Mouse (Mus musculus): ENCODE results near the gene Plekhh1. TPM values are rescaled to one million over a fixed set of nuclear protein-coding genes. Genes with fewer than 3 reads are reported as not detected.

The Plekhh1 gene
- 5.5 and 5.9 TPM in 2 replicates for total RNA-seq (2014; rRNA removed)
- polyA plus RNA-seq (2015; fragmentation: Nextera tagmentation; extraction: Ambion mirVana) = 1.2 and 1.4 TPM in 2 replicates

- Histone ChIP-seq H3K27ac (peak within 1 kb of the TSS; percentile 65), H3K36me3 (ENCODE audit: insufficient read depth, low read length) (no peaks in the 10 kb centered on the region), H3K4me2 (ENCODE audit: low read depth, low read length) (peak within 1 kb of the TSS; percentile 98), H3K9me3 (ENCODE audit: low read length) (no peaks in the 10 kb centered on the region), H3K27me3 (ENCODE audit: insufficient read depth, low read length) (no peaks in the 10 kb centered on the region), H3K9ac (replicated peaks; ENCODE audit: low read length) (peak within 1 kb of the TSS; percentile 79), H3K4me3 (ENCODE audit: low read length) (peak within 1 kb of the TSS; percentile 86), H3K4me1 (ENCODE audit: insufficient read depth, low read length) (no peaks in the 10 kb centered on the region)
- TF ChIP-seq CTCF (IDR thresholded peaks at IDR 0.05; ENCODE audit: low read depth) = no peak
- DNase-seq (ENCODE audit: low spot score) (peak; percentile 70), ATAC-seq (peak; percentile 88)
- WGBS = under 1% methylated on average over 79 of the region's 80 CpGs
These were observed at the start of gene Plekhh1 for GRCm38 (mm10) chr12:79028911-79029861. TSS of gene Plekhh1 (plus strand) at chr12:79029163.

DNA sequence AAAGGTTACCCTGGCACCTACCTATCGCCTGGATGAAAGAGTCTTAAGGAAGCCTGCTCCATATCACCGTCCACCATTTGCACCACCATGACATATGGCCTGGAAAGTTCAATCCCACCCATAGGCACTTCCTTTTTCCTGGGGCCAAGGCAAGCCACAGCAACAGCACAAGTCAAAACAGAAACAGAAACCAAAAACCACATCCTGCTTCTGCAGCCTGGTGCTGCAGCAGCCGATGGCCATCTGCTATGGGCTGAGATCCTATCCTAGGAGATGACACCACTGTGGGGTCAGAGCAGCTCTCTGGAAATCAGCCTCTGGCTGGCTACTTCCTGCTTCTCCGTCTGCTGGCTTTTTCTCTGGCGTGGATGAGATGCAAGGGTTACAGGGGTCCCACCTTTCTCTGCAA, 48.3 kb upstream of the Plekhh1 start:
- peaks cover 12% of the 10 kb centered on the region; the same call in 1 of the 2 replicates for H3K4me1 ChIP-seq (ENCODE audit: insufficient read depth, low read length)
- 84% methylated on average over 5 of the region's 5 CpGs for WGBS
- no peaks in the 10 kb centered on the region for H3K36me3 ChIP-seq (ENCODE audit: insufficient read depth, low read length)
- ATAC-seq = no peak
- H3K27ac ChIP-seq = no peak overlapping the region
- H3K9ac ChIP-seq (replicated peaks; ENCODE audit: low read length) = no peak overlapping the region
- no peak overlapping the region for H3K4me3 ChIP-seq (ENCODE audit: low read length)
- no peak overlapping the region for H3K4me2 ChIP-seq (ENCODE audit: low read depth, low read length)
- no peak for TF ChIP-seq CTCF (IDR thresholded peaks at IDR 0.05; ENCODE audit: low read depth)
- H3K9me3 ChIP-seq (ENCODE audit: low read length) = no peaks in the 10 kb centered on the region
- no peaks in the 10 kb centered on the region for H3K27me3 ChIP-seq (ENCODE audit: insufficient read depth, low read length)
- peak; percentile 7 for DNase-seq (ENCODE audit: low spot score)

- Histone ChIP-seq H3K4me2 (ENCODE audit: low read depth, low read length) (no peak overlapping the region), H3K27me3 (ENCODE audit: insufficient read depth, low read length) (no peaks in the 10 kb centered on the region), H3K9ac (replicated peaks; ENCODE audit: low read length) (no peak overlapping the region), H3K27ac (no peak overlapping the region), H3K9me3 (ENCODE audit: low read length) (no peaks in the 10 kb centered on the region), H3K4me3 (ENCODE audit: low read length) (no peak overlapping the region), H3K36me3 (ENCODE audit: insufficient read depth, low read length) (no peaks in the 10 kb centered on the region), H3K4me1 (ENCODE audit: insufficient read depth, low read length) (peaks cover 12% of the 10 kb centered on the region; the same call in 1 of the 2 replicates)
- no peak for TF ChIP-seq CTCF (IDR thresholded peaks at IDR 0.05; ENCODE audit: low read depth)
- ATAC-seq = no peak
- no peak for DNase-seq (ENCODE audit: low spot score)
- WGBS = 76% methylated on average over 2 of the region's 2 CpGs
These were observed 47.8 kb upstream of the Plekhh1 start for GRCm38 (mm10) chr12:78981131-78981530.

GRCm38 (mm10) chr12:78981938-78982825, 46.8 kb upstream of the Plekhh1 start:
- peaks cover 12% of the 10 kb centered on the region; the same call in 1 of the 2 replicates for H3K4me1 ChIP-seq (ENCODE audit: insufficient read depth, low read length)
- WGBS = 68% methylated on average over 9 of the region's 9 CpGs
- DNase-seq (ENCODE audit: low spot score) (no peak), ATAC-seq (no peak)
- H3K9ac ChIP-seq (replicated peaks; ENCODE audit: low read length) = no peak overlapping the region
- no peaks in the 10 kb centered on the region for H3K36me3 ChIP-seq (ENCODE audit: insufficient read depth, low read length)
- peak overlapping the region; percentile 15; the same call in 1 of the 2 replicates for H3K27ac ChIP-seq
- no peaks in the 10 kb centered on the region for H3K27me3 ChIP-seq (ENCODE audit: insufficient read depth, low read length)
- H3K4me3 ChIP-seq (ENCODE audit: low read length) = no peak overlapping the region
- H3K9me3 ChIP-seq (ENCODE audit: low read length) = no peaks in the 10 kb centered on the region
- no peak for TF ChIP-seq CTCF (IDR thresholded peaks at IDR 0.05; ENCODE audit: low read depth)
- H3K4me2 ChIP-seq (ENCODE audit: low read depth, low read length) = no peak overlapping the region

GRCm38 (mm10) chr12:78983296-78984034, 45.5 kb upstream of the Plekhh1 start:
- Histone ChIP-seq H3K4me2 (ENCODE audit: low read depth, low read length) (no peak overlapping the region), H3K9me3 (ENCODE audit: low read length) (no peaks in the 10 kb centered on the region), H3K27ac (no peak overlapping the region), H3K36me3 (ENCODE audit: insufficient read depth, low read length) (no peaks in the 10 kb centered on the region), H3K9ac (replicated peaks; ENCODE audit: low read length) (no peak overlapping the region), H3K4me1 (ENCODE audit: insufficient read depth, low read length) (peaks cover 12% of the 10 kb centered on the region; the same call in 1 of the 2 replicates), H3K4me3 (ENCODE audit: low read length) (no peak overlapping the region), H3K27me3 (ENCODE audit: insufficient read depth, low read length) (no peaks in the 10 kb centered on the region)
- ATAC-seq (peak; percentile 39), DNase-seq (ENCODE audit: low spot score) (peak; percentile 10)
- WGBS = 75% methylated on average over 9 of the region's 9 CpGs
- TF ChIP-seq CTCF (IDR thresholded peaks at IDR 0.05; ENCODE audit: low read depth) = no peak

DNA sequence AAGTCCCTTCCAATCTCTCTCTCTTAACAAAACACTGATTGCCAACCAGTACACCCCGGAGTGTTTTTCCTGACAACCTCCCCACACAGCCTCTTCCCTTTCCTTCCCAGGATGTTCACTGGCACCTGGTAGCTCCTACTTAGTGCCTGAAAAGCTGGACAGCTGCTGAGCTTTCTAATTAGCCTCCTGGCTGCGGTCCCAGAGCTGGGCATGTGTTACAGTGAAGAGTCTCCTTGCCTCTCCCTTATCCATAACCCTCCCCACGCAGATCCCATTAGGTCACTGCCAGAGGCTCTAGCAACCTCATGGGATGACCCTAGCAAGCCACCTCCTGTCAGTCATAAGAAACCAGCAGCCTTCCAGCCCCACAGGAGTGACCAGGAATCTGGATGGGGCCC, 44.9 kb upstream of the Plekhh1 start:
- TF ChIP-seq CTCF (IDR thresholded peaks at IDR 0.05; ENCODE audit: low read depth) = no peak
- peak; percentile 88 for ATAC-seq

More for the DNA sequence above, 44.9 kb upstream of the Plekhh1 start:
- Histone ChIP-seq H3K27me3 (ENCODE audit: insufficient read depth, low read length) (no peaks in the 10 kb centered on the region), H3K36me3 (ENCODE audit: insufficient read depth, low read length) (no peaks in the 10 kb centered on the region), H3K9ac (replicated peaks; ENCODE audit: low read length) (no peak overlapping the region), H3K27ac (no peak overlapping the region; the same call in 1 of the 2 replicates), H3K9me3 (ENCODE audit: low read length) (no peaks in the 10 kb centered on the region), H3K4me3 (ENCODE audit: low read length) (no peak overlapping the region), H3K4me2 (ENCODE audit: low read depth, low read length) (no peak overlapping the region), H3K4me1 (ENCODE audit: insufficient read depth, low read length) (peaks cover 12% of the 10 kb centered on the region; the same call in 1 of the 2 replicates)
- DNase-seq (ENCODE audit: low spot score) = peak; percentile 84
- WGBS = 36% methylated on average over 3 of the region's 3 CpGs
